Comparison of ENCODE assay signal across 12 mouse cellular contexts in the genomic region with DNA sequence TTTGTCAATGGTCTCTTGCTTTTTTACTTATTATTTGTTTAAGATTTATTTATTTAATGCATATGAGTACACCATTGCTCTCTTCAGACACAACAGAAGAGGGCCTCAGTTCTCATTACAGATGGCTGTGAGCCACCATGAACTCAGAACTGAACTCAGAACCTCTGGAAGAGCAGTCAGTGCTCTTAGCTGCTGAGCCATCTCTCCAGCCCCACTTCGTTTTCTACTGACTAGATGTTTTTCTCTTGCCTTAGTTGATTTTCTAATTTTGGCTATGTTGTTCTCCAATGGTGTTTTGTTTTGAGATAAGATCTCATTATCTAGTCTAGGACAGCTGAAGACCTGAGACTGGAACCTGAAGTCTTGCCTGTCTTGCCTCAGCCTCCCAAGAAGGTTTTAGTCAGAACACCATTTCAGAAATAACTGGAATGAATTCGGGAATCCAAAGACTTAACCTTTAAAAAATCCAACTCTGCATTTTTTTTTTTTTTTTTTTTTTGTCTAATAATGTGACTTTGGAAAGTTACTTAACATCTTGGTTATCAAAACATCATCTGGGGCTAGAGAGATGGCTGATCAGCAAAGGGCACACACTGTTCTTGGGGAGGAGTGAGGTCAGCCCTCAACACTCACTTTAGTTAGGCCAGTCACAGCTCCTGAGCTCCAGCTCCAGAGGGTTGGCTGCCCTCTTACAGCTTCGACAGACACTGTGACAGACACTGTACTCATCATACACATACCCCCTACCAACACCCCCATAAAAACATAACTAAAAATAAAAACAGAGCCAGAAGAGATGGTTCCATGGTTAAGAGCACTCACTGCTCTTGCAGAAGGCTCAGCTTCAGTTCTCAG. TPM values are rescaled to one million over a fixed set of nuclear protein-coding genes. Genes with fewer than 3 reads are reported as not detected.
A peak's percentile ranks its signal among the peaks of the same experiment; 100 is the strongest.
DNase-seq lines count a peak whose midpoint lies in the region; ATAC-seq lines count a peak whose summit lies in the region.
"Had no signal": no experiment of that assay in that cellular context is flagged by ENCODE, and none has a peak within 500 bp of the region (broad histone marks: within the 10 kb centered on the region; RNA-seq: fewer than 3 reads in every experiment).

No protein-coding gene starts in this region.

- intact Hi-C loops in heart, postnatal 10 days (cut with DNase I): no loop called here

- no peak overlapping the region for H3K4me3 ChIP-seq in heart, embryonic 13.5 days
- no peak overlapping the region for H3K4me3 ChIP-seq in midbrain, embryonic 13.5 days (replicated peaks)
- no peak overlapping the region for H3K4me3 ChIP-seq in midbrain, embryonic 10.5 days
- no peak overlapping the region for H3K4me3 ChIP-seq in liver, embryonic 13.5 days (replicated peaks)
- no peak overlapping the region for H3K4me3 ChIP-seq in hindbrain, embryonic 12.5 days

- no peak for ATAC-seq in heart, embryonic 13.5 days (ENCODE audit: extremely low read depth, insufficient number of reproducible peaks, low FRiP score, low TSS enrichment)
- ATAC-seq in midbrain, embryonic 13.5 days: no peak
- ATAC-seq in liver, embryonic 13.5 days (ENCODE audit: low read depth): no peak
- no peak for ATAC-seq in hindbrain, embryonic 12.5 days (ENCODE audit: low FRiP score)
- ATAC-seq: CD4-positive, CD25-positive, alpha-beta regulatory T cell, adult 4 months; hindbrain, embryonic 16.5 days had no signal

- no peak overlapping the region for H3K9ac ChIP-seq in heart, embryonic 13.5 days
- no peak overlapping the region for H3K9ac ChIP-seq in midbrain, embryonic 13.5 days (replicated peaks)
- H3K9ac ChIP-seq in liver, embryonic 13.5 days: no peak overlapping the region
- H3K9ac ChIP-seq in hindbrain, embryonic 12.5 days: no peak overlapping the region

- no peaks in the 10 kb centered on the region for H3K9me3 ChIP-seq in heart, embryonic 13.5 days
- H3K9me3 ChIP-seq in midbrain, embryonic 13.5 days: no peaks in the 10 kb centered on the region
- H3K9me3 ChIP-seq in midbrain, embryonic 10.5 days (replicated peaks): no peaks in the 10 kb centered on the region
- no peaks in the 10 kb centered on the region for H3K9me3 ChIP-seq in liver, embryonic 13.5 days (replicated peaks)
- no peaks in the 10 kb centered on the region for H3K9me3 ChIP-seq in hindbrain, embryonic 12.5 days (replicated peaks)

- no peaks in the 10 kb centered on the region for H3K27me3 ChIP-seq in heart, embryonic 13.5 days (replicated peaks)
- no peaks in the 10 kb centered on the region for H3K27me3 ChIP-seq in midbrain, embryonic 13.5 days
- no peaks in the 10 kb centered on the region for H3K27me3 ChIP-seq in midbrain, embryonic 10.5 days (ENCODE audit: low read depth, poor library complexity, severe bottlenecking)
- no peaks in the 10 kb centered on the region for H3K27me3 ChIP-seq in liver, embryonic 13.5 days
- no peaks in the 10 kb centered on the region for H3K27me3 ChIP-seq in hindbrain, embryonic 12.5 days

- no peak for DNase-seq in heart, postnatal 10 days
- no peak for DNase-seq in midbrain, embryonic 10.5 days (ENCODE audit: low spot score)
- no peak for DNase-seq in liver, embryonic 13.5 days
- no peak for DNase-seq in ovary, adult 18-20 months (ENCODE audit: low spot score)
- DNase-seq: adrenal gland, adult 2 months; thymus, postnatal 25 days had no signal

- 62% methylated on average over 3 of the region's 3 CpGs for WGBS in heart, embryonic 13.5 days
- WGBS in midbrain, embryonic 13.5 days: 88% methylated on average over 3 of the region's 3 CpGs
- 85% methylated on average over 3 of the region's 3 CpGs for WGBS in midbrain, embryonic 10.5 days
- WGBS in liver, embryonic 13.5 days (ENCODE audit: insufficient replicate concordance): 66% methylated on average over 3 of the region's 3 CpGs
- 79% methylated on average over 3 of the region's 3 CpGs for WGBS in hindbrain, embryonic 12.5 days

- peak overlapping the region; percentile 76; the same call in 1 of the 2 replicates for H3K4me2 ChIP-seq in heart, embryonic 13.5 days
- H3K4me2 ChIP-seq in midbrain, embryonic 13.5 days (replicated peaks): 0 out of 2 replicates have a peak overlapping the region, but pooled peaks have one; percentile 9
- peak overlapping the region; percentile 88 for H3K4me2 ChIP-seq in liver, embryonic 13.5 days
- H3K4me2 ChIP-seq in hindbrain, embryonic 12.5 days (replicated peaks): no peak overlapping the region

- H3K27ac ChIP-seq in heart, embryonic 13.5 days (replicated peaks): no peak overlapping the region
- H3K27ac ChIP-seq in midbrain, embryonic 13.5 days: no peak overlapping the region
- no peak overlapping the region for H3K27ac ChIP-seq in midbrain, embryonic 10.5 days (replicated peaks)
- H3K27ac ChIP-seq in liver, embryonic 13.5 days: peak overlapping the region; percentile 44
- no peak overlapping the region for H3K27ac ChIP-seq in hindbrain, embryonic 12.5 days

- peaks cover 8% of the 10 kb centered on the region for H3K36me3 ChIP-seq in heart, embryonic 13.5 days
- H3K36me3 ChIP-seq in midbrain, embryonic 13.5 days: no peaks in the 10 kb centered on the region
- peaks cover 6% of the 10 kb centered on the region; the same call in 1 of the 2 replicates for H3K36me3 ChIP-seq in midbrain, embryonic 10.5 days
- peaks cover 4% of the 10 kb centered on the region; the same call in 1 of the 2 replicates for H3K36me3 ChIP-seq in liver, embryonic 13.5 days
- H3K36me3 ChIP-seq in hindbrain, embryonic 12.5 days: no peaks in the 10 kb centered on the region

- peaks cover 16% of the 10 kb centered on the region for H3K4me1 ChIP-seq in heart, embryonic 13.5 days
- peaks cover 9% of the 10 kb centered on the region; the same call in 1 of the 2 replicates for H3K4me1 ChIP-seq in midbrain, embryonic 13.5 days (replicated peaks)
- peaks cover 15% of the 10 kb centered on the region for H3K4me1 ChIP-seq in midbrain, embryonic 10.5 days
- H3K4me1 ChIP-seq in liver, embryonic 13.5 days (replicated peaks): peaks cover 63% of the 10 kb centered on the region
- H3K4me1 ChIP-seq in hindbrain, embryonic 12.5 days: no peaks in the 10 kb centered on the region

RNA-seq across cellular contexts. Expression of gene Samhd1, which starts 2.2 kb away (rescaled TPM):
- polyA plus RNA-seq in heart, embryonic 13.5 days (2015; fragmentation: Nextera tagmentation; extraction: Ambion mirVana): 15.9 and 16.4 TPM in 2 replicates
- total RNA-seq in heart, postnatal 10 days (2021): 10 to 100 TPM; 20.5 to 25.3 TPM
- 10.9 and 12.1 TPM in 2 replicates for polyA plus RNA-seq in midbrain, embryonic 13.5 days (2015; fragmentation: Nextera tagmentation; extraction: Ambion mirVana)
- 21.2 and 22.9 TPM in 2 replicates for polyA plus RNA-seq in midbrain, embryonic 10.5 days (2016; fragmentation: Nextera tagmentation; extraction: Ambion mirVana)
- 19.4 and 21.5 TPM in 2 replicates for polyA plus RNA-seq in liver, embryonic 13.5 days (2015; fragmentation: Nextera tagmentation; extraction: Ambion mirVana)
- polyA plus RNA-seq in hindbrain, embryonic 12.5 days (2016; fragmentation: Nextera tagmentation; extraction: Ambion mirVana): 17.2 and 20.2 TPM in 2 replicates

RNA-seq across cellular contexts. Expression of gene Tldc2, which starts 46.1 kb away (rescaled TPM):
- not detected in 2 replicates for polyA plus RNA-seq in heart, embryonic 13.5 days (2015; fragmentation: Nextera tagmentation; extraction: Ambion mirVana)
- not detected for total RNA-seq in heart, postnatal 10 days (2021)
- not detected in 2 replicates for polyA plus RNA-seq in midbrain, embryonic 13.5 days (2015; fragmentation: Nextera tagmentation; extraction: Ambion mirVana)
- polyA plus RNA-seq in midbrain, embryonic 10.5 days (2016; fragmentation: Nextera tagmentation; extraction: Ambion mirVana): not detected in 2 replicates
- not detected in 2 replicates for polyA plus RNA-seq in liver, embryonic 13.5 days (2015; fragmentation: Nextera tagmentation; extraction: Ambion mirVana)
- polyA plus RNA-seq in hindbrain, embryonic 12.5 days (2016; fragmentation: Nextera tagmentation; extraction: Ambion mirVana): not detected in 2 replicates
- total RNA-seq: adrenal gland, adult 2 months; layer of hippocampus, postnatal 10 days had no signal
- polyA plus RNA-seq: CD4-positive, CD25-positive, alpha-beta regulatory T cell, adult 4 months; hindbrain, embryonic 16.5 days had no signal

RNA-seq across cellular contexts. Expression of gene Soga1, which starts 53.9 kb away (rescaled TPM):
- 2.6 TPM in 2 replicates for polyA plus RNA-seq in heart, embryonic 13.5 days (2015; fragmentation: Nextera tagmentation; extraction: Ambion mirVana)
- 10 to 100 TPM; 33.3 to 34.6 TPM for total RNA-seq in heart, postnatal 10 days (2021)
- polyA plus RNA-seq in midbrain, embryonic 13.5 days (2015; fragmentation: Nextera tagmentation; extraction: Ambion mirVana): 6.2 and 6.4 TPM in 2 replicates
- polyA plus RNA-seq in midbrain, embryonic 10.5 days (2016; fragmentation: Nextera tagmentation; extraction: Ambion mirVana): 3.6 and 3.7 TPM in 2 replicates
- polyA plus RNA-seq in liver, embryonic 13.5 days (2015; fragmentation: Nextera tagmentation; extraction: Ambion mirVana): 1.7 and 1.8 TPM in 2 replicates
- polyA plus RNA-seq in hindbrain, embryonic 12.5 days (2016; fragmentation: Nextera tagmentation; extraction: Ambion mirVana): 7.7 and 8.6 TPM in 2 replicates
